Mouse (Mus musculus) ES-Bruce4 (cell line): ENCODE measurements around the gene M1ap. TPM values are rescaled to one million over a fixed set of nuclear protein-coding genes. Genes with fewer than 3 reads are reported as not detected.
A peak's percentile ranks its signal among the peaks of the same experiment; 100 is the strongest.

Experiments used
- H3K27ac ChIP-seq: 2 replicates; pipeline ENCODE4 v1.5.1; 2012; ENCODE audit warnings: low read length, inconsistent platforms; ENCODE audit not compliant: insufficient read depth
- H3K27me3 ChIP-seq: 2 replicates; pipeline ENCODE4 v1.6.1; 2012; ENCODE audit warnings: mild to moderate bottlenecking, low read length, inconsistent platforms; ENCODE audit not compliant: control insufficient read depth, poor library complexity, insufficient read depth, severe bottlenecking
- H3K36me3 ChIP-seq: 2 replicates; pipeline ENCODE4 v1.6.1; 2012; ENCODE audit warnings: inconsistent platforms, mild to moderate bottlenecking, low read length, moderate library complexity; ENCODE audit not compliant: control insufficient read depth, poor library complexity, insufficient read depth, severe bottlenecking
- H3K4me1 ChIP-seq: one replicate; pipeline ENCODE4 v1.8.1; 2011; ENCODE audit warnings: low read length; ENCODE audit not compliant: control insufficient read depth, insufficient read depth
- H3K4me3 ChIP-seq: 2 replicates; pipeline ENCODE4 v1.5.1; 2011; ENCODE audit warnings: low read depth, mild to moderate bottlenecking, low read length
- H3K9ac ChIP-seq: 2 replicates; pipeline ENCODE4 v1.6.1; 2012; ENCODE audit warnings: low read depth, mild to moderate bottlenecking, inconsistent platforms; ENCODE audit not compliant: poor library complexity, severe bottlenecking
- H3K9me3 ChIP-seq: replicated peaks from 2 replicates; pipeline ENCODE4 v1.6.1; 2012; ENCODE audit warnings: mild to moderate bottlenecking, low read length, inconsistent platforms; ENCODE audit not compliant: control insufficient read depth, poor library complexity, insufficient read depth, severe bottlenecking
- CTCF ChIP-seq: IDR thresholded peaks from one replicate; pipeline ENCODE4 v1.8.1; 2011; ENCODE audit warnings: low read depth, low read length
- EP300 ChIP-seq: IDR thresholded peaks from 2 replicates; pipeline ENCODE4 v1.6.1; 2011; ENCODE audit warnings: low read depth, low read length; ENCODE audit not compliant: insufficient read depth
- POLR2A ChIP-seq: IDR thresholded peaks from one replicate; pipeline ENCODE4 v1.8.1; 2011; ENCODE audit warnings: low read length; ENCODE audit not compliant: insufficient read depth
- polyA plus RNA-seq: library from polyadenylated mRNA; stranded (reverse); fragments of >200 nt; gene quantifications from 2 replicates; pipeline ENCODE4 v1.2.4, GENCODE M21; 2011; ENCODE audit warnings: low read depth; ENCODE audit not compliant: missing spikeins, insufficient read depth, insufficient read length

Gene M1ap
- polyA plus RNA-seq, 1 experiment: 2.2 TPM

DNA sequence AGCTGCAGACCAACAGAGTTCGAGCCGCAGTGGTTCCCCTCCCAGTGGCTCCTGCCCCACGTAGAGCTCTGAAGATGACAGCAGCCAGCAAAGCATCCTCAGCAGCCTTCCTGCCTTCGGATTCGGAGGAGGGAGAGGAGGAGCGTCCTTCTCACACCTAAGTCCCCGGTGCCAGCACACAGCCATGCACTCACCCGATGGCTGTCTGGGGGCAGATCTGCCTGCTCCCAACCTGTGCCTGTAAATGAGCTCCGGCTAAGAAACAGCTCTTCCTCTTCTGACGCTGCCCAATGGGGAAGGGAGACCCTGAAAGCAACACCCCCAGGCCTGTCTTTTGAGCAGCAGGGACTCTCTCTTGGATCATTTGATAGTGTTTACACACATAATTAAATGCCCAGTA, 83.1 kb downstream of the M1ap start:
- TF ChIP-seq POLR2A (no peak), CTCF (no peak), EP300 (no peak)
- Histone ChIP-seq H3K27me3 (no peaks in the 10 kb centered on the region), H3K36me3 (no peaks in the 10 kb centered on the region), H3K4me1 (peaks cover 1% of the 10 kb centered on the region), H3K4me3 (no peak overlapping the region), H3K9me3 (no peaks in the 10 kb centered on the region), H3K27ac (no peak overlapping the region), H3K9ac (no peak overlapping the region)

DNA sequence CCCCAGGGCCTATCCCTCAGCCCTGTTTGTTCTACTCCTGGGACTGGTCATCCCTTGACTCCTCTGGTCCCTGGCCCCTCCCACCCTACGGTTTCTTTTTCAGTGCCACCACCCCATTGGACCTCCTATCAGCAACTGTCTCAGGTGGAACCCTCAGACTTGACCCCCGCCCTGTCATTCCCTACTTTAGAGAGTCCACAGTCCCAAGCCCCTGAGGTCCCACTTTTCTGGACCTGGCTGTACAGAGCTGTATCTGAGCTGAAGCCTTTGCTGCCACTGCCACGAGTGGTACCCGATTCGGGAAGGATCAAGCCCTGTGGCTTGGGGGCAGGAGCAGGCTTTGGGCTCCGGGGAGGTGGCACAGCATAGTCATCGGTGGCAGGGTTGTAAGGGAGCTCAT, 84.4 kb downstream of the M1ap start:
- Histone ChIP-seq H3K27me3 (no peaks in the 10 kb centered on the region), H3K4me1 (peaks cover 1% of the 10 kb centered on the region)

DNA sequence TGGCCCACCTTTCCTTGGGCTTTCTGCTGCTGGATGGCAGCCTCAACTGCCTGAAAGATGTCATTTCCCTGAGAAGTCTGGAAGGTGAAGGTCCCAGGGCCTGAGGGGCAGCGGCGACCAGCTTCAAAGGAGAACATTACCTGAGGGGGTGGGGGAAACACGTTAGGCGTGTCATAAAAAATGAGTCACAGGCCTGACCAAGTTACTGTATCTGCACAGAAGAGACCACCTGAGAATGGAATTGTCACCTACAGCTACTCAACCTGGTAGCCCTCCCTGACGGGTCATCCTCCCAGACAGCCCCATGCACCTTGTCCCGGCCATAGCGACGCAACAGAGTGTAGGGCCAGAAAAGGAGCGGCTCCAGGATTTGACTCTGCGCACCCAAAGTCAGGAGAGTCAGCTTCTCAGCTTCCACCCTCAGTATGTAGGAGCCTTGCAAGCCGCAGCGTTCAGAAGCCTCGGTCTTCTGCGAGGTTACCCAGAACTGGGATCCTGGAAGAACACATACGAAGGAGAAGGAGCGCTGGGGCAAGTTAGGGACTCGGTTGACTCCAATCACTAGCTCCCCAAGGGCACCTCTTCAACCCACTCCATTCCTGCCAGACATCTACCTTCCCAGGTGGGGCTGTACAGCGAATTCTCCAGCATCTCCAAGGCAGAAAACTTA, 85.4 kb downstream of the M1ap start:
- H3K4me1 ChIP-seq: peaks cover 1% of the 10 kb centered on the region
- H3K27me3 ChIP-seq: no peaks in the 10 kb centered on the region
- TF ChIP-seq EP300 (no peak), POLR2A (no peak), CTCF (no peak)
- H3K27ac ChIP-seq: no peak overlapping the region
- no peaks in the 10 kb centered on the region for H3K36me3 ChIP-seq
- peak overlapping the region; percentile 61; the same call in 1 of the 2 replicates for H3K9ac ChIP-seq
- no peaks in the 10 kb centered on the region for H3K9me3 ChIP-seq
- peak overlapping the region; percentile 84; the same call in 1 of the 2 replicates for H3K4me3 ChIP-seq

More for the DNA sequence above, 84.4 kb downstream of the M1ap start:
- TF ChIP-seq POLR2A (no peak), CTCF (no peak), EP300 (no peak)
- Histone ChIP-seq H3K9ac (no peak overlapping the region), H3K27ac (no peak overlapping the region), H3K4me3 (no peak overlapping the region), H3K9me3 (no peaks in the 10 kb centered on the region), H3K36me3 (no peaks in the 10 kb centered on the region)

DNA sequence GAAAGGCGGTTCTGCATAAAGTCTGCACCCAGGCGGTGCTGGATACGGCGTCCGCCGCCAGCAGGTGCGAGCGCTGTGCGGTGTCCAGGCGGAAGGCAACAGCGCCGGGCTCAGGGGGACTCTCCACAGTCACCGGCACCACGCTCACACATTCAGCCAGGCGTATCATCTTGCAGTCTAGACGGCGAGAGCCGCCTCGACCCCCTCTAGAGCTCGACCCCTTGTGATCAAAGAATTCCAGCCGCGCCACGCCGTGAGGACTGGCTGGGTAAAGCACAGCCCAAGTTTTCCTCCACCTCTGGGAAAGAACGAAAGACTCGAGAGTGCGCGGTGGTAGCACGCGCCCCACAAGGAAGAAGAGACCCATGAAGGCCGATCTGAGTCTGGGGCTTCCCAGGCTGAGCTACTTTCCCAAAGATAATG, 86.1 kb downstream of the M1ap start:
- no peaks in the 10 kb centered on the region for H3K27me3 ChIP-seq

DNA sequence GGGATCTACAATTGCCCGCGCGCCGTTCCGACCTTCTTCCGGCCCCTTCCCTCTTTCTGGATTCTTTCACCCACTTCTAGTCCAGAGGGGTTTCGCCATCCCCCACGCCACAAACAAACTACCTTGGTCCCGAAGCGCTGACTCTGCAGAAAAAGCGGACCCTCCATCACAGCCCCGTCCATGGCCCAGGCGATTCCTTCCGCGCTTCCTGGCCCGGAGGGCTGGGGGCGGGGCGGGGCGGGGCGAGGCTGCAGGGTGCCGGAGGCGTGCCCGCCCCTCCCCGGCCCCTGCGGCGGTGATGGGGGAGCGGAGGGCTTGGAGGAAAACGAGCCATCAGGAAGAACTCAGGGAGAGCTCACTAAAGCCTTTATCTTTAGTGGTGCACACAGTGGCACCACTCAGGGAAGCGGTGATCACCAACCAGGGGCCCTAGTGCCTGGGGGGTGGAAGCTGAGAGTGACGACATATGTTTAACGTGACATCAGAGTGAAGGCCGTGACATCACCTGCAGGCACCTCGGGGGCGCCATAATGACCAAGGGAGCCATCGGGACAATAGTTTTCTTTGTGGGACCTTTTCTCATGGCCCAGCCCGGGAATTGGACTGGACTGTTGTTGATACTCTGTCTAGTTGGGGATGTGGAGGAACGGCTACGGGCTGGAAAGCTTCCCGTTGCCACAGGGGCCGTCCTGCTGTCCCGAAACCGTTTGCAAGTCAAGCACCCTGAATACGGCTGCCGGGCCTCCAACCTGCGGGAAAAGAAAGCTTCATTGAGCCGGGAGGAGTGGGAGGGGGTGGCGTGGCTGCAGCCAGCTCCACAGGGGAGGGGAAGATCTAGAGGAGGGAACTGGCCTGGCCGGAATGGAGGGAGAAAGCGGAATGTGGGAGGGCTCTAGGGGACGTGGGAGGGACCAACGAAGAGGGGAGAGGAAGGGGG, 86.8 kb downstream of the M1ap start, which contains the start of the genes Dok1 and Loxl3:
Dok1 (minus strand) TSS at position 223 of the 937 bp plus-strand sequence.
Loxl3 (plus strand) TSS at position 925 of the 937 bp plus-strand sequence.
- H3K9me3 ChIP-seq: no peaks in the 10 kb centered on the region
- TF ChIP-seq EP300 (no peak), POLR2A (no peak), CTCF (no peak)
- no peaks in the 10 kb centered on the region for H3K36me3 ChIP-seq
- H3K9ac ChIP-seq: peak within 1 kb of the TSS; percentile 61
- H3K4me1 ChIP-seq: peaks cover 1% of the 10 kb centered on the region
- H3K27ac ChIP-seq: peak within 1 kb of the TSS; percentile 9; the same call in 1 of the 2 replicates
- peak within 1 kb of the TSS; percentile 84 for H3K4me3 ChIP-seq
- no peaks in the 10 kb centered on the region for H3K27me3 ChIP-seq

More for the DNA sequence above, 86.1 kb downstream of the M1ap start:
- Histone ChIP-seq H3K27ac (no peak overlapping the region), H3K4me1 (peaks cover 1% of the 10 kb centered on the region), H3K4me3 (peak overlapping the region; percentile 84), H3K36me3 (no peaks in the 10 kb centered on the region), H3K9ac (peak overlapping the region; percentile 61), H3K9me3 (no peaks in the 10 kb centered on the region)
- TF ChIP-seq POLR2A (no peak), CTCF (no peak), EP300 (no peak)
